Mouse (Mus musculus) adrenal gland, adult 18-20 months (tissue): Measurements from ENCODE around the gene Mpped2. TPM values are rescaled to one million over a fixed set of nuclear protein-coding genes. Genes with fewer than 3 reads are reported as not detected.

Experiments used
- DNase-seq, 2 experiments: peaks; one replicate each; pipeline ENCODE4 v3.0.0; 2021 to 2022; ENCODE audit warnings: low spot score in 2 of 2
- total RNA-seq, 2 experiments: library from RNA; stranded (reverse); gene quantifications; 1 replicate in 1 of 2; 2 replicates in 1 of 2; pipeline ENCODE4 v1.2.3; 2021

Mpped2 gene
- total RNA-seq, 2 experiments from 2014 or later = 18.3 to 21.9 TPM

DNA sequence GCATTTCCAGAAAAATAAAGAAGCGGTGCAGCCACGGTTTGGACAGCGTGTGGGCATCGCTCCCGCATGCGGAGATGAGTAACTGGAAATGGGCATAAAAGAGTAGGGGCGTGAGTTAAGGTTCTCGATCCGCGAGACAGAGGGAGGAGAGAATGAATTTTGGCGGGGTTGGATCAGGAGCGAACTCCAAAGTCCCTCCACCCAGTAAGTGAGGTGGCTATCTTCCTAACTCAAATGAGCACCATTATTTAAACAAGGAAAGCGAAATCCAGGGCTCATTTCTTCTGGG, 2.6 kb downstream of the Mpped2 start:
- DNase-seq = peak in 1 of 2 experiments; percentile 45

GRCm38 (mm10) chr2:106696372-106696771, 3.3 kb downstream of the Mpped2 start:
- no peak for DNase-seq

- DNase-seq = no peak
Measured at GRCm38 (mm10) chr2:106705664-106706063, 12.6 kb downstream of the Mpped2 start.

DNA sequence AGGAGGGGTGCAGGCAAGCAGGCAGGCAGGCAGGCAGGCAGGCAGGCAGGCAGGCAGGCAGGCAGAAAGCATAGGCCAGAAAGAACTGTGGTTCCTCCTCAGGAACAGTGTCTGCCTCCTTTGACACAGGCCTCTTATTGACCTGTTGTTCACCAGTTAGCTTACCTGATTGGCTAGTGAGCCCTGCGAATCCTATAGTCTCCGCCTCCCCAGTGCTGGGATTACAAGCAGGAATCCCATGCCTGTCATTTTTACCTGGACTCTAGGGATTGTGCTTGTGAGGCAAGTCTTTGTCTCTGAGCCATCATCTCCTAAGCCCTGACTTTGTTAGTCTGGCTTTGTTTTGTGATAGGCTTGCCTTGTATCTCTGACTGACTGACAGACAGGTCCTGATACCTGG, 14.1 kb downstream of the Mpped2 start:
- no peak for DNase-seq

DNA sequence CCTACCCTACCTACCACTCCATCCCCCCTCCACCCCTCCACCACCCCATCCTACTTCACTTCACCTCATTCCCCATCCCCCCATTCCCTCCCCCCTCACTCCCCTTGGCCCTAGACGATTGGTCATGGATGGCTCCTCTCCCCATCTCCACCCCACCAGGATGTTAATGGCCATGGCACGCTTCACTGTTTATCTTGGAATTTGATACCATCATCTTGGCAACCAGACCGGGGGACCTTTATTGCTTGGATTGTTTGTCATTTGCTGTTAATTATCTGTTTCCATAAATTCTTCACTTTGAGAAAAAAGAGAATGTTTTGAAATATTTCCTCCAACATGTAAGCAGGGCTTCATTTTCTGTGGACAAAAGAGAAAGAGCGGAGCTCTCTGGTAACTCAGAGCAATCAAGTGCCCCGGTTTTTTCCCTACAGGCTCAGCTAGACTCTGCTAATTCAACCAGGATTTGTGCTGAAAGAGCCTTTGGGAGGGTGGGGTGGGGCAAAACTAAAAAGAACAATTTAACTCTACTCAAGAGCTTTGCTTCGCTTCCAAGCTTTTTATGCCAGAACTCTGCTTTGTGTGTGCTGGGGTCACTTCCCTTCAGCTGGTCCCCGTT, 17.9 kb downstream of the Mpped2 start:
- no peak for DNase-seq

GRCm38 (mm10) chr2:106711506-106711905, 18.4 kb downstream of the Mpped2 start:
- no peak for DNase-seq

DNA sequence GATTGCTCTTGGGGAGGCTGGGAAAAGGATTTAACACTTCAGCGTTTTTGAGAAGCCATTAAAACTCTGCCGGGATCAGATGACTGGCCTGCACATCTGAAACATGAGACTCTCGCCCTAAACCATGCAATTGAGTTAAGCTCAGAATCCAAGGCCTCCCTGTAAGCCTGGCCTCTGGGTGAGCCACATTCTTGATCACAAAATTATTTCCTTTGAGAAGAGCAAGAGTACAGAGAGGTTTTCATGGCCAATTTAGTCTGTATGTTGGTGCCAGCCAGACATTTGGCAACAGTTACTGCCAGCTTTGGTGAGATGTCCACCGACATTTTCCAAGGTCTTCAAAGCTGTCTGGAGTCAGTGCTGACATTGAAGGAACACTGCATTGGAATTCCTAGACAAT, 20.1 kb downstream of the Mpped2 start:
- no peak for DNase-seq

- DNase-seq = no peak
Measured at GRCm38 (mm10) chr2:106715674-106716364, 22.8 kb downstream of the Mpped2 start.

- DNase-seq = no peak
Measured at GRCm38 (mm10) chr2:106716365-106716717, 23.3 kb downstream of the Mpped2 start.

- DNase-seq = no peak
Measured at GRCm38 (mm10) chr2:106718888-106719287, 25.8 kb downstream of the Mpped2 start.

- DNase-seq = no peak
Measured at GRCm38 (mm10) chr2:106719434-106719833, 26.4 kb downstream of the Mpped2 start.

DNA sequence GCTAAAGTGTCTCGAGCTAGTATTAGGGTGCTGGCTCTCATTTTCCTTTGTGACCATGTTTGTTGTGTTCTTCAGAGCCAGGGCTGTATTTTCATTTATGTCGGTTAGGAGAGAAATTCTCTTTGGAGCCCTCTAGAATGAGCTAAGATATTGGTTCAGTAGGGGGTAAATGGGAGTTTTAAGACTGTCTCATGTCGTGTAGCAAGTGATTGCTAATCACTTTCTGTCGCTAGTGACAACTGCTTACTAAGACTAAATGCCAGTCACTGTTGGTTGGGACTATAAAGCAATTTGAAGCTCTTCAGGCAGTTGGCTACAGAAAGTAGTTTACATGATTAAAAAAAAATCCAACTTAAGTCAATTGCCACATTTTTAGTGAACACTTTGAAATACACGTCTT, 27.6 kb downstream of the Mpped2 start:
- no peak for DNase-seq

- DNase-seq = no peak
Measured at GRCm38 (mm10) chr2:106722020-106722419, 29.0 kb downstream of the Mpped2 start.

DNA sequence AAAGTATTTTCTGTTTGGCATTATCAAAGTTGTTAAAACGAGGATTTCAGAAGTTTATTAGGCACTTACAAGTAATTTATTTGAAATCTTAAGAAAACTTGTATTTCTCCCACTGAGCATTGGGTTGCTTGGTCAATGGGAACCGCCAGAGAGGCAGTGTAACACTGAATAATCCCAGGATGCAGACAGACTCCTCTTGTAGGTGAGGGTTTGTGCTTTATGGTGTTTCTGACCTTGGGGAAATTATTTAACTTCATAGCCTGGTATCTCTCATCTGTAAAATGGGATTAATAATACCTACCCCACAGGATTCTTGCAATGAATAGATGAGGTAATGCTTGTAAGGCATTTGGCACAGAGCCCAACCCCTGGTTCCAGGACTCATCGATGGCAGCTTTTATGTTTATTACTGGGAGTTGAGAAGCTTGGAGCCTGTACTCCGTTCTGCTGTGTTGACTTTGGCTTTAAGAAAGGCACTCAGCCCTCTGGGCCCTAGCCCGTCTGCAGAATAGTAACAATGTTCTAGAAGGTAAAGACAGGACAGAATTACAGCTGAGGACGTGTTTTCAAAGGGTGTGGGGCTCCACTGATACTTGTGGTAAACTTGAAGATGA, 37.0 kb downstream of the Mpped2 start:
- DNase-seq = no peak

DNA sequence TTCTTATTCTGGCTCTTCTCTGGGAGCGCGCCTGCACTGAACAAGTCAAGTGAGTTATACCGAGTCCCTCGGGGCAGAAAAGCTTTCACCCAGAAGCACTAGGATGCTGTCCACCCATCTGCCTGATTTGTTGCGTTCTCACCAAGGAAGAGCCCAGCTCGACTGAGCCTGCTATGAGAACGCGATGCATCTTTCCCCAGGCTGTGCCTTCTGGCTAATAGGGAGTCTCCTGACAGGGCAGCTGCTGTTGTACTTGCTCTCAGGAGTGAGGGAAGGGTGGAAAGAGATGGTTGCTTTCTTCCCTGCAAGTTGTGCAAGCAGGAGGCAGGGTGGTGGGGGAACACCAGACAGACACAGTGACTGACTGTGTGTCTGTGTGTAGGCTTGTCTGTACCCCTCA, 37.5 kb downstream of the Mpped2 start:
- no peak for DNase-seq

DNA sequence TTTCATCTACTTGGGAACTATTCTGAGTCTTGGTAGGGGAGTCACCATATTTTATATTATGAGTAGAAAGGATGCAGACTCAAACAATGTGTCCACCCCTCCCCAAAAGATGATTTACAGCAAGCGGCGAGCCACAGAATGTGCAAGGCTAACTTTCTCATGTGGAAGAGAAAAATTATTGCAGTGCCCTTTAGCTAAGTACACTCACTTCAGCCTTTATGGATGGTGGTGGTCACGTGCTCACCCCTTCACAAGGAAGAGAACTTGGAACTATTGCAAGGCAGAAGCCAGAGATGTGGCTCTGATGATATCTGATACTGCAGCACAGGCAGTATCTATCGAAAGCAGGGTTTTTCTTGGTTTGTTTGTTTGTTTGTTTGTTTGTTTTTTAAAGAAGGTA, 38.4 kb downstream of the Mpped2 start:
- DNase-seq = peak in 1 of 2 experiments; percentile 22

DNA sequence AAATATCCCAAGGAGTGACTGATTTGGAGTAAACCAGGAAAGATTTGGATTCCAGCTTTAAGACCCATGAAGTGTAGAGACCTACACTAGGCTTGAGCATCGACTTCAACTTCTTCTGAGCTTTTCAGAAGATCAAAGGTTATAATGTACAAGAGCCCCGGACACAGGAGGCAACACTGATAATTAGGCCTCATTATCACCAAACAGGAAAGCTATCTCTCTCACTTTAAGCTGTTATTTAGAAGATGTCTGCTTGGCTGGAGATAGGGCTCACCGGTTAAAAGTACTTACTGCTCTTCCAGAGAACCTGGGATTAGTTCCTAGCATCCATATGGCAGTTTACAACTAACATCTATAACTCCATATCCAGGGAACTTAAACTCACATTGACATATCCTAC, 39.1 kb downstream of the Mpped2 start:
- DNase-seq = no peak

- no peak for DNase-seq
Measured at GRCm38 (mm10) chr2:106733396-106733795, 40.3 kb downstream of the Mpped2 start.

DNA sequence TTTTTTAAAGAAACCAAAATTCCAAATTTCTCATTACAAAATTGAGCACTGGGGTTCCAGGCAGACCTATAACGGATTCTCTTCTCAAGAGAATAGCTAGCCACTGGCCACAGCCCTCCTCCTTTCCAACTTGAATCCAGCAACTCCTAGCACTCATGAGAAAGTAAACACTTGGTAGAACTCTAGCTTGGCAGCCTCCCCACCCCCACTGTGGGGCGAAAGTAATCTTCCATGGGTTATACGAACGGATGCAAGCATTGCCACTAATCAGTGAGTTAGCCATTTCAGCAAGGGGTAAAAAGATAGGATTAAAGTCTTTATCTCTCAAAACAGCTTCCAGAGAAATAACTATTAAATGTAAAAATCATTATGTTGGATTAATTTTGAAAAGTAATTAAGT, 40.9 kb downstream of the Mpped2 start:
- no peak for DNase-seq

GRCm38 (mm10) chr2:106735211-106735610, 42.1 kb downstream of the Mpped2 start:
- no peak for DNase-seq

DNA sequence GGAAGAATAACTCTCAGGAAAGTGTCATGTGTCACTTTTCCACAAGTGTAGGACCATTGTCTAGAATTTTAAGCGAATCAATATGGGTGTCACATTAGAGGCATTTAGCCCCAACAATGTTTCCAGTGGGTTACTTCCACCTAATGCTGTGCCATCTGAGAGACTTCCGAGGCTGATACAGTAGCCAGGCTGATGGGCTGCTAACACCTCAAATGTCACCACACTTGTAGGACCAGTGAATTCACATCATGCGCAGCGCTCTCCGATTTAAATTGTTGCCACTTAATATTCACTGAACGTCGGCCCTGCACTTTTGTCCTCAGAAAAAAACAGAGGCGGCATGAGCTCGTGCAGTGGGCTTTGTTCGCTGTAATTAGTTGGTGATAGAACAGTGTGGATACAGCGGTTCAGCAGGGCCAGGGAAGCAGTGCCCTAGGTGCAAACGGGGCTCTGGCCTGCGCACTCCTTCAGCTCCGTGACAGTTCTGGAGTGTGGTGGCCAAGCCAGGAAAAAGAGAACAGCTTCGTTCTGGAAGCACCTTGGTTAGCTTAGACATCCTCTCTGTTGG, 42.8 kb downstream of the Mpped2 start:
- DNase-seq = no peak

- no peak for DNase-seq
Measured at GRCm38 (mm10) chr2:106738951-106739350, 45.9 kb downstream of the Mpped2 start.

DNA sequence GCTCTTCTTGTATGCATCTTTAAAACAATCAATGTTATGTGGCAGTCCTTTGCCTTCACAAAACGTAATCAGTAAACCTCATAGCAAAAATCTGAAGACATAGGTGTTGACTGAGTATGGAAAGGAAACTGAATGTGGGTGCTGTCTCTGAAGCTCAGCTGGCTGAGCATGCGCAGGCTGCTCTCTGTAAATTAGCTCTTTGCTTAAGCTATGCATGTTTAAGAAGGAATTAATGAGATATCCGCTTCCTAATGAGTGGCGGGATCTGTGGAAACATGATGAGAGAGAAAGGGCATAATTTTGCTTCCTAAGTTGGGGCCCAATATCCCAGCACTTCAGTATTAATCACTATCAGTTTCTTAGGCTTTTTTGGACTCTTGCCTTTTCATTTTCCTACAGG, 51.0 kb downstream of the Mpped2 start:
- DNase-seq = no peak
